In genomic region chr2:27886148-27886551, GRCm38 (mm10) we compare ENCODE assay signal across 7 mouse cellular contexts. TPM values are rescaled to one million over a fixed set of nuclear protein-coding genes. Genes with fewer than 3 reads are reported as not detected.
DNase-seq lines count a peak whose midpoint lies in the region; ATAC-seq and TF ChIP-seq lines count a peak whose summit lies in the region.

Gene Col5a1 (plus strand): TSS chr2:27886425.

- peak; percentile 52 for DNase-seq in WW6 (ENCODE audit: low read depth, low spot score)
- peak; percentile 96 for DNase-seq in forebrain, embryonic 11.5 days (ENCODE audit: low spot score)
- peak; percentile 88 to 89 for DNase-seq in heart, postnatal 10 days
- peak; percentile 89 to 94 for DNase-seq in kidney, postnatal 4 days

- H3K4me3 ChIP-seq in ES-Bruce4 (ENCODE audit: low read depth, low read length) = peak within 1 kb of the TSS; percentile 65
- peak within 1 kb of the TSS; percentile 58 for H3K4me3 ChIP-seq in forebrain, embryonic 11.5 days (ENCODE audit: low read depth, low read length)
- H3K4me3 ChIP-seq in midbrain, embryonic 12.5 days = peak within 1 kb of the TSS; percentile 64
- peak within 1 kb of the TSS; percentile 74 for H3K4me3 ChIP-seq in testis, adult 2 months (ENCODE audit: control insufficient read depth, low read depth, low read length)

- TF ChIP-seq EP300 in ES-Bruce4 (IDR thresholded peaks at IDR 0.05; ENCODE audit: insufficient read depth, low read depth, low read length) = no peak

- ATAC-seq in forebrain, embryonic 11.5 days (replicated peaks; ENCODE audit: low FRiP score) = peak; percentile 90
- peak; percentile 91 for ATAC-seq in midbrain, embryonic 12.5 days (ENCODE audit: low FRiP score, low read depth)

- H3K9me3 ChIP-seq in ES-Bruce4 (replicated peaks; ENCODE audit: control insufficient read depth, insufficient read depth, low read length, poor library complexity, severe bottlenecking) = no peaks in the 10 kb centered on the region
- no peaks in the 10 kb centered on the region for H3K9me3 ChIP-seq in forebrain, embryonic 11.5 days (ENCODE audit: control insufficient read depth, low read length)
- H3K9me3 ChIP-seq in midbrain, embryonic 12.5 days = no peaks in the 10 kb centered on the region

- WGBS in forebrain, embryonic 11.5 days = under 1% methylated on average over 44 of the region's 45 CpGs
- under 1% methylated on average over 38 of the region's 45 CpGs for WGBS in midbrain, embryonic 12.5 days

- H3K27me3 ChIP-seq in ES-Bruce4 (ENCODE audit: control insufficient read depth, insufficient read depth, low read length, poor library complexity, severe bottlenecking) = no peaks in the 10 kb centered on the region
- peaks cover 3% of the 10 kb centered on the region for H3K27me3 ChIP-seq in forebrain, embryonic 11.5 days (ENCODE audit: control insufficient read depth, insufficient read depth, low read length)
- peaks cover 52% of the 10 kb centered on the region for H3K27me3 ChIP-seq in midbrain, embryonic 12.5 days
- H3K27me3 ChIP-seq in testis, adult 2 months (ENCODE audit: control insufficient read depth, insufficient read depth, low read length) = peaks cover 3% of the 10 kb centered on the region; the same call in 1 of the 2 replicates

- no peaks in the 10 kb centered on the region for H3K4me1 ChIP-seq in ES-Bruce4 (ENCODE audit: control insufficient read depth, insufficient read depth, low read length)
- peaks cover 11% of the 10 kb centered on the region; the same call in 1 of the 2 replicates for H3K4me1 ChIP-seq in forebrain, embryonic 11.5 days (replicated peaks; ENCODE audit: control insufficient read depth, insufficient read depth, low read length)
- peaks cover 38% of the 10 kb centered on the region for H3K4me1 ChIP-seq in midbrain, embryonic 12.5 days
- peaks cover 6% of the 10 kb centered on the region for H3K4me1 ChIP-seq in testis, adult 2 months (ENCODE audit: control insufficient read depth, insufficient read depth, low read length)

- no peaks in the 10 kb centered on the region for H3K36me3 ChIP-seq in ES-Bruce4 (ENCODE audit: control insufficient read depth, insufficient read depth, low read length, poor library complexity, severe bottlenecking)
- no peaks in the 10 kb centered on the region for H3K36me3 ChIP-seq in forebrain, embryonic 11.5 days (ENCODE audit: control insufficient read depth, insufficient read depth, low read length)
- H3K36me3 ChIP-seq in midbrain, embryonic 12.5 days = no peaks in the 10 kb centered on the region
- no peaks in the 10 kb centered on the region for H3K36me3 ChIP-seq in testis, adult 2 months (ENCODE audit: control insufficient read depth, insufficient read depth, low read length)

- H3K4me2 ChIP-seq in forebrain, embryonic 11.5 days (ENCODE audit: low read depth, low read length, severe bottlenecking) = peak within 1 kb of the TSS; percentile 61
- peak within 1 kb of the TSS; percentile 95 for H3K4me2 ChIP-seq in midbrain, embryonic 12.5 days (replicated peaks)

- H3K9ac ChIP-seq in ES-Bruce4 (ENCODE audit: low read depth, poor library complexity, severe bottlenecking) = peak within 1 kb of the TSS; percentile 57
- H3K9ac ChIP-seq in forebrain, embryonic 11.5 days (ENCODE audit: low read length) = peak within 1 kb of the TSS; percentile 70
- peak within 1 kb of the TSS; percentile 71 for H3K9ac ChIP-seq in midbrain, embryonic 12.5 days (replicated peaks)

- intact Hi-C loops in heart, postnatal 10 days (cut with DNase I) = loop anchor here (5.0 kb wide), 2 partner anchors 69 to 334 kb away; no protein-coding TSS in a partner anchor

- H3K27ac ChIP-seq in ES-Bruce4 (ENCODE audit: insufficient read depth, low read length) = no peak within 1 kb of the TSS
- peak within 1 kb of the TSS; percentile 57 for H3K27ac ChIP-seq in forebrain, embryonic 11.5 days (ENCODE audit: low read depth, low read length)
- H3K27ac ChIP-seq in midbrain, embryonic 12.5 days (replicated peaks) = peak within 1 kb of the TSS; percentile 72
- no peak within 1 kb of the TSS for H3K27ac ChIP-seq in testis, adult 2 months (ENCODE audit: control insufficient read depth, insufficient read depth, low read depth, low read length)

- TF ChIP-seq CTCF in ES-Bruce4 (IDR thresholded peaks at IDR 0.05; ENCODE audit: low read depth, low read length) = no peak
- TF ChIP-seq CTCF in testis, adult 2 months (IDR thresholded peaks at IDR 0.05; ENCODE audit: control insufficient read depth, insufficient read depth, insufficient replicate concordance, low read depth, low read length) = no peak

- no peak for TF ChIP-seq POLR2A in ES-Bruce4 (IDR thresholded peaks at IDR 0.05; ENCODE audit: insufficient read depth, low read length)
- no peak for TF ChIP-seq POLR2A in testis, adult 2 months (IDR thresholded peaks at IDR 0.05; ENCODE audit: control insufficient read depth, low read depth, low read length)

RNA-seq across cellular contexts. Expression of gene Col5a1, which starts in this region (rescaled TPM):
- polyA plus RNA-seq in ES-Bruce4 (2011; ENCODE audit: insufficient read depth, insufficient read length, low read depth, missing spikeins) = 19.3 and 21.7 TPM in 2 replicates
- polyA plus RNA-seq in forebrain, embryonic 11.5 days (2014; fragmentation: Nextera tagmentation; extraction: Ambion mirVana) = 20.9 and 23.7 TPM in 2 replicates
- 100 to 1,000 TPM; 157 to 164 TPM for total RNA-seq in heart, postnatal 10 days (2021)
- polyA plus RNA-seq in midbrain, embryonic 12.5 days (2016; fragmentation: Nextera tagmentation; extraction: Ambion mirVana) = 25.3 and 35.8 TPM in 2 replicates
- polyA plus RNA-seq in testis, adult 2 months (2012; rRNA removed) = 14.2 and 18.6 TPM in 2 replicates

Comparison
In these comparisons a context has a peak if more than half of its experiments do, and no peak if none do; other contexts are left out.
1. H3K27ac ChIP-seq: peak in forebrain, embryonic 11.5 days (single experiment) and midbrain, embryonic 12.5 days (single experiment); none in ES-Bruce4 (single experiment) and testis, adult 2 months (single experiment).
2. Peak in every context shown above with its lines, with median percentiles within 50 percentile points of each other: H3K4me3 ChIP-seq, H3K9ac ChIP-seq and DNase-seq.